Mouse (Mus musculus): ENCODE data around the gene Bbx.

The Bbx gene

DNA sequence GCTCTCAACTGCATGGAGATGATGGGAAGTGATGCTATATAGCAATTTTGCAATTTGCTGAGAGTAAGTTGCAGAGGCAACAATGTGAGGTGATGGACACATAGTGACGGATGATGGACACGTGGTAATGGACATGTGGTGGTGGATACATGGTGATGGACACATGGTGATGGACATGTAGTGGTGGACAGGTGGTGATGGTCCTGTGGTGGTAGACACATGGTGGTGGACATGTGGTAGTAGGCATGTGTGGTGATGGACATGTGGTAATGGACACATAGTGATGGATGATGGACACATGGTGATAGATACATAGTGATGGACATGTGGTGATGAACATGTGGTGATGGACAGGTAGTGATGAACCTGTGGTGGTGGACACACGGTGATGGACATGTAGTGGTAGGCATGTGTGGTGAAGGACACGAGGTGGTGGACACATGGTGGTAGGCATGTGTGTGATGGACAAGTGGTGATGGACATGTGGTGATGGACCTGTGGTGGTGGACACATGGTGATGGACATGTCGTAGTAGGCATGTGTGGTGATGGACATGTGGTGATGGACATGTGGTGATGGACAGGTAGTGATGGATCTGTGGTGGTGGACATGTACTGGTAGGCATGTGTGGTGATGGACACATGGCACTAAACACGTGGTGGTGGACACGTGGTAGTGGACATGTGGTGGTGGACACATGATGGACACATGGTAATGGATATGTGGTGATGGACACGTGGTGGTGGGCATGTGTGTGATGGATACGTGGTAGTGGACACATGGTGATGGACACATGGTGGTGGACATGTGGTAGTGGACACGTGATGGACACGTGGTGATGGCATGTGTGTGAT is 271.5 kb downstream of the Bbx start:
- DNase-seq (ENCODE audit: low spot score), result no peak

- no peak for DNase-seq (ENCODE audit: low spot score)
Measured at GRCm38 (mm10) chr16:50158546-50158945, 273.6 kb downstream of the Bbx start.

GRCm38 (mm10) chr16:50149606-50150005 is 282.6 kb downstream of the Bbx start:
- no peak for DNase-seq (ENCODE audit: low spot score)

DNA sequence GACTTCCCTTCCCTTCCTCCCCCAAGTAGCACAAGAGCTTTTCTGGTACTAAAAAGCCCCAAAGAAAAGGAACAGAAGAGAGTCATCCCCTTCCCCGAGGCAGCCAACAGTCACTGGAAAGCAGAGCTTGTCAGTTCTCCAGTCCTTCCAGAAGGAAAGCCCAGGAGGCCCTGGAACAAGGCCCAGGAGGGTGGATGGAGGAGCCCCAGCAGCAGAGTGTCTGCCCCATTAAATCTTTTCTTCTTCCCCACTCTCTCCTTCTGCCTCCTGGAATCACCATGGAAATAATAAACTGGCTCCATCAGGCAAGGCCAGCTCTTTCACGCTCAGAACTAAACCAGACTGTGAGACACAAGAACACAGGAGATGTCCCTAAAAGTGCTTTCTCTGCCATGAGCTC is 284.3 kb downstream of the Bbx start:
- DNase-seq (ENCODE audit: low spot score), result no peak
